Mouse (Mus musculus): Measurements from ENCODE around the gene Lef1.

- TF ChIP-seq POLR2A (IDR thresholded peaks at IDR 0.05; ENCODE audit: insufficient read length, low read depth) (no peak), TCF12 (IDR thresholded peaks at IDR 0.05; ENCODE audit: insufficient read depth, poor library complexity, severe bottlenecking) (no peak), SRF (IDR thresholded peaks at IDR 0.05; ENCODE audit: control insufficient read depth, insufficient read length, low read depth) (no peak), MYOG (IDR thresholded peaks at IDR 0.05; ENCODE audit: control insufficient read depth in 1 of 3, insufficient read depth in 1 of 3, insufficient read length in 2 of 3, low read depth in 2 of 3) (no peak), TCF3 (IDR thresholded peaks at IDR 0.05; ENCODE audit: insufficient read length, low read depth) (no peak), CEBPB (IDR thresholded peaks at IDR 0.05; ENCODE audit: insufficient read depth, poor library complexity, severe bottlenecking) (no peak), POLR2AphosphoS2 (IDR thresholded peaks at IDR 0.05; ENCODE audit: insufficient read length, low read depth) (no peak), MYOD1 (IDR thresholded peaks at IDR 0.05; ENCODE audit: control insufficient read depth in 1 of 3, insufficient read length in 2 of 3, low read depth in 2 of 3) (no peak), USF1 (IDR thresholded peaks at IDR 0.05; ENCODE audit: low read depth) (no peak)
These were observed 34.0 kb downstream of the Lef1 start for GRCm38 (mm10) chr3:131144250-131144649.
